8 mouse cellular contexts compared by ENCODE assay signal in genomic region chr13:40859652-40860399, GRCm38 (mm10). TPM values are rescaled to one million over a fixed set of nuclear protein-coding genes. Genes with fewer than 3 reads are reported as not detected.
DNase-seq lines count a peak whose midpoint lies in the region; ATAC-seq and TF ChIP-seq lines count a peak whose summit lies in the region.

Gcnt2 (plus strand) TSS chr13:40859754.

- 45% methylated on average over 22 of the region's 22 CpGs for WGBS in heart, postnatal 0 days
- WGBS in large intestine, adult 2 months, result 3% methylated on average over 22 of the region's 22 CpGs
- 8% methylated on average over 22 of the region's 22 CpGs for WGBS in liver, postnatal 0 days (ENCODE audit: insufficient replicate concordance)
- 34% methylated on average over 22 of the region's 22 CpGs for WGBS in olfactory bulb, adult 2 months

- DNase-seq in adrenal gland, adult 2 months, result peak; percentile 37
- DNase-seq in adrenal gland, adult 8-10 months, result no peak
- DNase-seq in embryo, embryonic 10 days (ENCODE audit: low spot score), result peak; percentile 44
- peak; percentile 52 for DNase-seq in heart, postnatal 0 days (ENCODE audit: low spot score)
- peak; percentile 58 for DNase-seq in large intestine, adult 2 months (ENCODE audit: low read depth, low spot score)
- DNase-seq in liver, postnatal 0 days, result peak; percentile 74
- no peak for DNase-seq in T-cell, adult 2 months (ENCODE audit: low spot score)

- peak within 1 kb of the TSS; percentile 57 for H3K4me2 ChIP-seq in heart, postnatal 0 days (ENCODE audit: low read depth, low read length)
- peak within 1 kb of the TSS; percentile 70 for H3K4me2 ChIP-seq in liver, postnatal 0 days (ENCODE audit: low read depth, low read length)

- H3K4me1 ChIP-seq in heart, postnatal 0 days (ENCODE audit: control insufficient read depth, insufficient read depth), result peaks cover 8% of the 10 kb centered on the region; the same call in 1 of the 2 replicates
- peaks cover 30% of the 10 kb centered on the region for H3K4me1 ChIP-seq in liver, postnatal 0 days (ENCODE audit: insufficient read depth)
- H3K4me1 ChIP-seq in olfactory bulb, adult 2 months (ENCODE audit: control insufficient read depth, insufficient read depth, low read length), result peaks cover 9% of the 10 kb centered on the region

- H3K27me3 ChIP-seq in heart, postnatal 0 days (ENCODE audit: control insufficient read depth, insufficient read depth, low read length), result no peaks in the 10 kb centered on the region
- H3K27me3 ChIP-seq in liver, postnatal 0 days (ENCODE audit: insufficient read depth, low read length), result no peaks in the 10 kb centered on the region

- no peaks in the 10 kb centered on the region for H3K9me3 ChIP-seq in heart, postnatal 0 days (replicated peaks; ENCODE audit: control insufficient read depth, low read length)
- H3K9me3 ChIP-seq in liver, postnatal 0 days (ENCODE audit: low read length), result no peaks in the 10 kb centered on the region

- H3K4me3 ChIP-seq in heart, postnatal 0 days (ENCODE audit: low read depth, low read length), result peak within 1 kb of the TSS; percentile 42
- H3K4me3 ChIP-seq in liver, postnatal 0 days (ENCODE audit: low read depth, low read length), result peak within 1 kb of the TSS; percentile 52
- H3K4me3 ChIP-seq in olfactory bulb, adult 2 months (ENCODE audit: insufficient read depth, low read depth, low read length), result peak within 1 kb of the TSS; percentile 44

- no peak for TF ChIP-seq CTCF in heart, postnatal 0 days (IDR thresholded peaks at IDR 0.05; ENCODE audit: low read depth)
- TF ChIP-seq CTCF in liver, postnatal 0 days (IDR thresholded peaks at IDR 0.05; ENCODE audit: low read depth), result 0 out of 2 replicates have a peak, but pooled peaks have one; percentile 3
- TF ChIP-seq CTCF in olfactory bulb, adult 2 months (IDR thresholded peaks at IDR 0.05; ENCODE audit: insufficient read depth, low read depth, low read length), result no peak

- H3K9ac ChIP-seq in heart, postnatal 0 days (replicated peaks; ENCODE audit: low read depth, low read length), result 0 out of 2 replicates have a peak within 1 kb of the TSS, but pooled peaks have one; percentile 29
- H3K9ac ChIP-seq in liver, postnatal 0 days (replicated peaks), result peak within 1 kb of the TSS; percentile 64

- no peak for TF ChIP-seq POLR2A in olfactory bulb, adult 2 months (IDR thresholded peaks at IDR 0.05; ENCODE audit: insufficient read depth, low read depth, low read length)

- TF ChIP-seq EP300 in heart, postnatal 0 days (IDR thresholded peaks at IDR 0.05; ENCODE audit: low read depth), result no peak
- TF ChIP-seq EP300 in liver, postnatal 0 days (IDR thresholded peaks at IDR 0.05; ENCODE audit: low read depth), result no peak; the same call in 1 of the 2 replicates

- peak within 1 kb of the TSS; percentile 46 for H3K27ac ChIP-seq in heart, postnatal 0 days (ENCODE audit: low read depth)
- peak within 1 kb of the TSS; percentile 79 for H3K27ac ChIP-seq in liver, postnatal 0 days (ENCODE audit: low read depth)
- H3K27ac ChIP-seq in olfactory bulb, adult 2 months (ENCODE audit: insufficient read depth, low read depth, low read length), result peak within 1 kb of the TSS; percentile 47

- H3K36me3 ChIP-seq in heart, postnatal 0 days (replicated peaks; ENCODE audit: control insufficient read depth, insufficient read depth, low read length), result no peaks in the 10 kb centered on the region
- H3K36me3 ChIP-seq in liver, postnatal 0 days (replicated peaks; ENCODE audit: insufficient read depth, low read length), result no peaks in the 10 kb centered on the region

- no peak; the same call in 1 of the 2 replicates for ATAC-seq in heart, postnatal 0 days (ENCODE audit: insufficient read depth, low read depth)
- peak; percentile 93 for ATAC-seq in liver, postnatal 0 days

RNA-seq across cellular contexts. Expression of gene Gcnt2, which starts in this region (rescaled TPM):
- 1 to 10 TPM; 6.7 to 8.5 TPM for total RNA-seq in adrenal gland, adult 2 months (2021)
- 0.66 and 0.97 TPM in 2 replicates for polyA plus RNA-seq in adrenal gland, adult 2 months (2012; rRNA removed)
- 1 to 10 TPM; 4.8 to 9.1 (median 7.1) TPM for total RNA-seq in adrenal gland, adult 8-10 months (2022)
- total RNA-seq in heart, postnatal 0 days (2014; rRNA removed; ENCODE audit: low replicate concordance), result 12.9 and 15.5 TPM in 2 replicates
- polyA plus RNA-seq in heart, postnatal 0 days (2015; fragmentation: Nextera tagmentation; extraction: Ambion mirVana), result 2.8 and 3.1 TPM in 2 replicates
- 5.5 and 7.1 TPM in 2 replicates for polyA plus RNA-seq in large intestine, adult 2 months (2012; rRNA removed)
- polyA plus RNA-seq in liver, postnatal 0 days (2015; fragmentation: Nextera tagmentation; extraction: Ambion mirVana), result 2.5 and 3.3 TPM in 2 replicates
- polyA plus RNA-seq in olfactory bulb, adult 2 months (2012; ENCODE audit: insufficient read depth, insufficient read length, low replicate concordance, missing spikeins), result not detected in 2 replicates

Comparison
In these comparisons a context has a peak if more than half of its experiments do, and no peak if none do; other contexts are left out.
1. DNase-seq: peak in adrenal gland, adult 2 months (single experiment), embryo, embryonic 10 days (single experiment), heart, postnatal 0 days (single experiment), large intestine, adult 2 months (single experiment) and liver, postnatal 0 days (single experiment); none in adrenal gland, adult 8-10 months (single experiment) and T-cell, adult 2 months (single experiment).
2. Peak in every context shown above with its lines, with median percentiles within 50 percentile points of each other: H3K27ac ChIP-seq and H3K4me3 ChIP-seq.